Mouse (Mus musculus): ENCODE measurements around the gene Hoxd13. TPM values are rescaled to one million over a fixed set of nuclear protein-coding genes. Genes with fewer than 3 reads are reported as not detected.

Gene Hoxd13
- total and polyA plus RNA-seq, 2 experiments from 2014 or later: not detected

DNA sequence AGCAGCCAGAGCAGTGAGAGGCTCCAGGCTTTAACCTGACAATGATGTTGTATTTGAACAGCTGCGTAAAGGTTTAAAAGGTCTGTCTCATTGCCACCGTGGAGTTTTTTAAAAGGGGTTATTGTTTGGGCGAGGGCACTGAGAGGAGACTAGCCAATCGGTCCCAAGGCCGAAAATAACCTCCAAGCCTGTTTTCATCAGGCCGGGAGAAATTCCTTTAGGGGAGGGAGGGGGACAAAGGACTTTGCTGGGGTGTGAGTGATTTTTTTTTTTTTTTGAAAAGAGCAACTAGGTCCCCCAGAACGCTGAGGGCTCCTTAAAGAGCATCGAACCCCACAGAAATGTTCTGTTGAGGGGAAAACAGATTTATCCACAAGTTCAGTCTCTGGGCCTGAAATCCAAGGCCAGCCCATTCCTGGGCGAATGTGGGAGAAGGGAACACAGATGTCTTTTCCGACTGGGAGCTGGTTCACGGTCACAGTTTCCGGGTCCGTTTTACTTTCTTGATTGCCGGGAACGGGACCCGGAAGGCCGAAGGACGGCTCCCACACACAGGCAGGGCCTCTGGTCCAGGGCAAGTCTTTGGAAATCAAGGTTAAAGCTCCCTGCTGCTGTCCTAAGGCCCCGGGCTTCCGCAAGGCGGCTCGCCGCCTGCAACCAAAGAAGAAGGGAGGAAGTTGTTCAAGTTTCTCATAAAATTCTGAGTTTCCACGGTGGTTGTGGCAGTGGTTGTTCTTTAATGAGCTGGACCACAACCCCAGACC is 21.6 kb downstream of the Hoxd13 start:
- H3K9ac ChIP-seq (replicated peaks; ENCODE audit: low read length, poor library complexity, severe bottlenecking): no peak overlapping the region
- H3K36me3 ChIP-seq (ENCODE audit: insufficient read depth, low read length): no peaks in the 10 kb centered on the region
- no peaks in the 10 kb centered on the region for H3K4me1 ChIP-seq (ENCODE audit: insufficient read depth, low read length)
- H3K27me3 ChIP-seq (ENCODE audit: insufficient read depth, low read length): peaks cover 95% of the 10 kb centered on the region
- ATAC-seq (ENCODE audit: low FRiP score) (no peak), DNase-seq (ENCODE audit: low spot score) (no peak)
- H3K9me3 ChIP-seq (ENCODE audit: low read length): 0 out of 2 replicates have a peak, but pooled peaks cover 5% of the 10 kb centered on the region
- H3K4me2 ChIP-seq (ENCODE audit: low read depth, low read length, poor library complexity, severe bottlenecking): no peak overlapping the region
- no peak for TF ChIP-seq CTCF (IDR thresholded peaks at IDR 0.05)
- no peak overlapping the region for H3K4me3 ChIP-seq (ENCODE audit: low read depth, low read length)
- no peak overlapping the region for H3K27ac ChIP-seq (ENCODE audit: low read depth, low read length)
- WGBS: under 1% methylated on average over 24 of the region's 24 CpGs

DNA sequence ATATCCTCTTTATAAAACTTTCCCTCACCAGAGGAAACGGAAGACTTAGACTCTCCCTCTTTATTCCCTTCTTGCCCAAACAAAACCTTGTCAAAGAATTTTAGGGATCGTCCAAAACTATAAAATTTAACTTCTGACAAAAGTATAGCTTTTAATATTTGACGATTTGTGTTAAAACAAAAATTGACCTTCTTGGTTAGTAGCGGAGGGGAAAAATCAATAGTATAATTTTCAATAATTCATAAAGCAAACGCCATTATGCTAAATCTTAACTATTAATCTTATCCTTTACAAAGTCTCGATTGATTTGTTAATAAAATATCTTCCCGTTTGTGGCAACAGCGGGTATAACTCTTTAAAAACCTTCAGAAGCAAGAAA is 22.2 kb downstream of the Hoxd13 start:
- no peak for DNase-seq (ENCODE audit: low spot score)
- Histone ChIP-seq H3K9ac (replicated peaks; ENCODE audit: low read length, poor library complexity, severe bottlenecking) (no peak overlapping the region), H3K27ac (ENCODE audit: low read depth, low read length) (no peak overlapping the region), H3K4me2 (ENCODE audit: low read depth, low read length, poor library complexity, severe bottlenecking) (no peak overlapping the region), H3K4me1 (ENCODE audit: insufficient read depth, low read length) (no peaks in the 10 kb centered on the region), H3K36me3 (ENCODE audit: insufficient read depth, low read length) (no peaks in the 10 kb centered on the region), H3K4me3 (ENCODE audit: low read depth, low read length) (no peak overlapping the region), H3K27me3 (ENCODE audit: insufficient read depth, low read length) (peaks cover 95% of the 10 kb centered on the region), H3K9me3 (ENCODE audit: low read length) (0 out of 2 replicates have a peak, but pooled peaks cover 5% of the 10 kb centered on the region)
- ATAC-seq (ENCODE audit: low FRiP score): no peak
- WGBS: 8% methylated on average over 8 of the region's 8 CpGs
- TF ChIP-seq CTCF (IDR thresholded peaks at IDR 0.05): no peak

DNA sequence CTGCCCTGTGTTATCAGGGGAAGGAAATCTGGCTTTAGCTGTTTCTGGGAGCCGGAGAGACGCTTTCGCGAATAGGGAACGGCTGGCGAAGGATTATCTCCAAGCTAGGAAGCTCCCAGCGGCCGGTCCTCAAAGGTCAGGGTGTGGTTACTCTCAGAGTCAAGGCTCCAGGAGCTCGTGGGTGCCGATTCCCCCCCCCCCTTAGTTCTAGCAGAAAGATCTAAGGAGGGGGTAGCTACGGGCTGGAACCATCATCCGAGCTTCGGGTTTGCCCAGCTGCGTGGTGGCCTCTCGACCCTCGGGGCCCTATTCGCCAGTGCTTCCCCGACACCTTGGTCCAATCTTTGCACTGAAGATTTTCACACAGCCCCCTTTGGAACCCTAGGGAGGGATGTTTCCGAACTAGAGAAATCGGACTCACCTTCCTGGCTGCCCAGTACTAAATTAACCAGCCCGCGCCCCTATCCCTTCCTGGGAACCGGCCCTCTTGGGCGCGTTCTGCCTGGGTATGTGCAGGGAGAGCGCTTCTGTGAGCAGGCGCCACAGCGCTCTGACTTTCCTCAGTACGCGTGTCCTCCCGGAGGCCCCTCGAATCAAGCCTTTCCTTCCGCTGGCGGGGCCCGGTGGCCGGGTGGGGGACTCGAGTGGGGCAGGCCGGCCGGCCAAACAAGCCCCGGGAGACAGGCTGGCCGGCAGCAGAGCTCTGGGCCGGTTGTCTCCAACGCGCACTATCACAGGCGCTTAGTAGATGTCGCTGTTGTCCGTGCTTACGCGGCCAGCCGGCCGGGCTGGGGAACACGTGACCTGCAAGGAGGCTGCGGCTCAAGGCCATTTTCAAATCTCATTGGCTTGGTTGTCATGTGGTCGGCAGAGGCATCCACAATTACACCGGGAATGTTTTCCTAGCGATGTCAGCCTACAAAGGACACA is 23.2 kb downstream of the Hoxd13 start, which contains the start of gene Hoxd10:
TSS of gene Hoxd10 (plus strand) at position 903 of the 930 bp plus-strand sequence.
- ATAC-seq (ENCODE audit: low FRiP score): no peak
- peak; percentile 51 for DNase-seq (ENCODE audit: low spot score)
- Histone ChIP-seq H3K9me3 (ENCODE audit: low read length) (0 out of 2 replicates have a peak, but pooled peaks cover 5% of the 10 kb centered on the region), H3K4me3 (ENCODE audit: low read depth, low read length) (peak within 1 kb of the TSS; percentile 0; the same call in 1 of the 2 replicates), H3K4me1 (ENCODE audit: insufficient read depth, low read length) (no peaks in the 10 kb centered on the region), H3K36me3 (ENCODE audit: insufficient read depth, low read length) (no peaks in the 10 kb centered on the region), H3K4me2 (ENCODE audit: low read depth, low read length, poor library complexity, severe bottlenecking) (no peak within 1 kb of the TSS), H3K9ac (replicated peaks; ENCODE audit: low read length, poor library complexity, severe bottlenecking) (no peak within 1 kb of the TSS), H3K27me3 (ENCODE audit: insufficient read depth, low read length) (peaks cover 97% of the 10 kb centered on the region), H3K27ac (ENCODE audit: low read depth, low read length) (no peak within 1 kb of the TSS)
- WGBS: under 1% methylated on average over 56 of the region's 56 CpGs
- TF ChIP-seq CTCF (IDR thresholded peaks at IDR 0.05): peak; percentile 34; the same call in 1 of the 2 replicates

DNA sequence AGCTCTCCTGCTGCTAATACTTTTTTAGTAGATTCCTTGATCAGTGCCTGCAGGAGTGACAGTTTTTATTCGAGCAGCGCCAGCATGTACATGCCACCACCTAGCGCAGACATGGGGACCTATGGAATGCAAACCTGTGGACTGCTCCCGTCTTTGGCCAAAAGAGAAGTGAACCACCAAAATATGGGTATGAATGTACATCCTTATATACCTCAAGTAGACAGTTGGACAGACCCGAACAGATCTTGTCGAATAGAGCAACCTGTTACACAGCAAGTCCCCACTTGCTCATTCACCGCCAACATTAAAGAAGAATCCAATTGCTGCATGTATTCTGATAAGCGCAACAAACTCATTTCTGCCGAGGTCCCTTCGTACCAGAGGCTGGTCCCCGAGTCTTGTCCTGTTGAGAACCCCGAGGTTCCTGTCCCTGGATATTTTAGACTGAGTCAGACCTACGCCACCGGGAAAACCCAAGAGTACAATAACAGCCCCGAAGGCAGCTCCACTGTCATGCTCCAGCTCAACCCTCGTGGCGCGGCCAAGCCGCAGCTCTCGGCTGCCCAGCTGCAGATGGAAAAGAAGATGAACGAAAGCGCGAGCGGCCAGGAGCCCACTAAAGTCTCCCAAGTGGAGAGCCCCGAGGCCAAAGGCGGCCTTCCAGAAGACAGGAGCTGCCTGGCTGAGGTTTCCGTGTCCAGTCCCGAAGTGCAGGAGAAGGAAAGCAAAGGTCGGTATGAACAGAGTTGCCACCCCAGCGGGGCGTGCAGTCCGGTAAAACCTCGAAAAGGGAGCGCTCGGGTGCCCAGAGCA is 24.1 kb downstream of the Hoxd13 start:
- WGBS: 4% methylated on average over 35 of the region's 35 CpGs
- Histone ChIP-seq H3K27ac (ENCODE audit: low read depth, low read length) (no peak overlapping the region), H3K9ac (replicated peaks; ENCODE audit: low read length, poor library complexity, severe bottlenecking) (no peak overlapping the region)

DNA sequence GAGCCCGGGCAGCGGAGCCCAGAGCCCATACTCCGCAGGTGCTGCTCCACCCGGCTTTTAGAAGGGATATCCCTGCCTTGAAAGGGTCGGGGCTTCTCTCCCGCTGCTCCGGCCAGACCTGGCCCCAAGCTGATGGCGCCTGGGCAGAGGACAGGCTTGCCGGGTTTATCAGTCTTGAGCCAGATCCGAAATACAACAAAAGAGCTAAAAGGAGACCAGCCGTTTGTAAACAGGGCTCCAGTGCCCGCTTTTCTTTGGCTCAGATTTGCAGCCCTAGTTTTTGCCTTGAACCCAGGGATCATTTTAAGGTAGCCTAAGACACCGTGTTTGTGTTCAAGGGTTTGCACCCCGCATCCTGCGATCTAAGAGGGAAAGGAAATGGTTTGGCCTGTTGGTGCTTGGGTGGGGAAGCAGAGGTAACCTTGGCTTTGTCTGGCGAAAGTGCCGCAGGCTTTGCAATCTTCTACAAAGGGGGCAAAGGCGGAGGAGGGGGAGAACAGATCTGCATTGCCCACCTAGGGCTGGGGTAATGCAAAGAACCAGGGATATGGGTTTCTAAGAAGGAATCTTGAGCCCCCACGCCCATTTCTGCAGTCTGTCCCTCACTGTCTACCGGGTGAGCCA is 24.8 kb downstream of the Hoxd13 start:
- no peak for TF ChIP-seq CTCF (IDR thresholded peaks at IDR 0.05)

More for the DNA sequence above, 24.1 kb downstream of the Hoxd13 start:
- H3K4me2 ChIP-seq (ENCODE audit: low read depth, low read length, poor library complexity, severe bottlenecking): no peak overlapping the region
- 0 out of 2 replicates have a peak, but pooled peaks cover 5% of the 10 kb centered on the region for H3K9me3 ChIP-seq (ENCODE audit: low read length)
- H3K4me3 ChIP-seq (ENCODE audit: low read depth, low read length): no peak overlapping the region
- H3K36me3 ChIP-seq (ENCODE audit: insufficient read depth, low read length): no peaks in the 10 kb centered on the region
- no peak for TF ChIP-seq CTCF (IDR thresholded peaks at IDR 0.05)
- no peak for DNase-seq (ENCODE audit: low spot score)
- peaks cover 97% of the 10 kb centered on the region for H3K27me3 ChIP-seq (ENCODE audit: insufficient read depth, low read length)
- no peaks in the 10 kb centered on the region for H3K4me1 ChIP-seq (ENCODE audit: insufficient read depth, low read length)
- ATAC-seq (ENCODE audit: low FRiP score): no peak

More for the DNA sequence above, 24.8 kb downstream of the Hoxd13 start:
- H3K4me2 ChIP-seq (ENCODE audit: low read depth, low read length, poor library complexity, severe bottlenecking): no peak overlapping the region
- no peak overlapping the region for H3K9ac ChIP-seq (replicated peaks; ENCODE audit: low read length, poor library complexity, severe bottlenecking)
- no peaks in the 10 kb centered on the region for H3K36me3 ChIP-seq (ENCODE audit: insufficient read depth, low read length)
- 0 out of 2 replicates have a peak, but pooled peaks cover 5% of the 10 kb centered on the region for H3K9me3 ChIP-seq (ENCODE audit: low read length)
- H3K4me3 ChIP-seq (ENCODE audit: low read depth, low read length): no peak overlapping the region
- 1% methylated on average over 20 of the region's 20 CpGs for whole genome bisulfite sequencing
- 0 out of 2 replicates have a peak, but pooled peaks cover 2% of the 10 kb centered on the region for H3K4me1 ChIP-seq (ENCODE audit: insufficient read depth, low read length)
- DNase-seq (ENCODE audit: low spot score): no peak
- no peak overlapping the region for H3K27ac ChIP-seq (ENCODE audit: low read depth, low read length)
- no peak for ATAC-seq (ENCODE audit: low FRiP score)
- peaks cover 97% of the 10 kb centered on the region for H3K27me3 ChIP-seq (ENCODE audit: insufficient read depth, low read length)
